ENCODE assay signal across 20 mouse cellular contexts in the genomic region with DNA sequence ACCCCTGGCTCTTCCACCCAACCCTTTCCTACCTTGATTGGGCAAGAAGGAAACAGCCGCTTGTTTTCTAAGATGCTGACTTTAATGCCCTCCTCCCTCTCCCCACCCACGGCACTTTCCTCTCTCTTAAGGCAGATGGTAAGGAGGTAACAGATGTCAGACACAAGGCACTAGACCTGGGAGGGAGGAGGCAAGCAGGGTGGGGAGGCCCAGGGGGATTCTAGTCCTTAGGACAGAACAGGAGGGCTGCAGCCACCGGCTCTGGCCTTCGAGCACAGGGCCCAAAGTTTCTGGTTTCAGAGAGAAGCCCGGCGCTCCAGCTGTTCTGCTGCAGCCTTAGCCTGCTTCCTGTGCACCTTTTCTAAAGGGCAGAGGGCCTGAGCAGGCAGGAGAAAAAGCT.
DNase-seq lines count a peak whose midpoint lies in the region; ATAC-seq lines count a peak whose summit lies in the region.
"Had no signal": no experiment of that assay in that cellular context is flagged by ENCODE, and none has a peak within 500 bp of the region (broad histone marks: within the 10 kb centered on the region; RNA-seq: fewer than 3 reads in every experiment).

No protein-coding gene starts in this region.

- H3K27me3 ChIP-seq in hindbrain, embryonic 10.5 days (ENCODE audit: insufficient read depth, poor library complexity, severe bottlenecking): peaks cover 7% of the 10 kb centered on the region; the same call in 1 of the 2 replicates
- H3K27me3 ChIP-seq in hindbrain, embryonic 16.5 days (replicated peaks; ENCODE audit: control insufficient read depth, insufficient read depth, low read length): no peaks in the 10 kb centered on the region; the same call in 1 of the 2 replicates
- no peaks in the 10 kb centered on the region for H3K27me3 ChIP-seq in midbrain, embryonic 12.5 days
- no peaks in the 10 kb centered on the region for H3K27me3 ChIP-seq in midbrain, embryonic 16.5 days (ENCODE audit: control insufficient read depth, insufficient read depth, low read depth, low read length)
- no peaks in the 10 kb centered on the region for H3K27me3 ChIP-seq in embryonic facial prominence, embryonic 11.5 days (ENCODE audit: control insufficient read depth, insufficient read depth, low read length)
- no peaks in the 10 kb centered on the region for H3K27me3 ChIP-seq in limb, embryonic 12.5 days
- H3K27me3 ChIP-seq: lung, embryonic 15.5 days had no signal

- peaks cover 40% of the 10 kb centered on the region for H3K4me1 ChIP-seq in hindbrain, embryonic 10.5 days (replicated peaks)
- H3K4me1 ChIP-seq in hindbrain, embryonic 16.5 days (ENCODE audit: control insufficient read depth, insufficient read depth, low read depth, low read length): no peaks in the 10 kb centered on the region
- H3K4me1 ChIP-seq in midbrain, embryonic 12.5 days: peaks cover 27% of the 10 kb centered on the region
- H3K4me1 ChIP-seq in midbrain, embryonic 16.5 days (ENCODE audit: control insufficient read depth, insufficient read depth, low read length): no peaks in the 10 kb centered on the region
- H3K4me1 ChIP-seq in embryonic facial prominence, embryonic 11.5 days (ENCODE audit: control insufficient read depth, insufficient read depth, low read length): no peaks in the 10 kb centered on the region
- peaks cover 17% of the 10 kb centered on the region for H3K4me1 ChIP-seq in limb, embryonic 12.5 days (replicated peaks)

- no peaks in the 10 kb centered on the region for H3K36me3 ChIP-seq in hindbrain, embryonic 10.5 days
- H3K36me3 ChIP-seq in hindbrain, embryonic 16.5 days (ENCODE audit: control insufficient read depth, insufficient read depth, low read length): no peaks in the 10 kb centered on the region
- no peaks in the 10 kb centered on the region for H3K36me3 ChIP-seq in midbrain, embryonic 12.5 days
- H3K36me3 ChIP-seq in midbrain, embryonic 16.5 days (ENCODE audit: control insufficient read depth, insufficient read depth, low read length): no peaks in the 10 kb centered on the region
- H3K36me3 ChIP-seq in embryonic facial prominence, embryonic 11.5 days (replicated peaks; ENCODE audit: control insufficient read depth, insufficient read depth, low read depth, low read length): no peaks in the 10 kb centered on the region
- H3K36me3 ChIP-seq in limb, embryonic 12.5 days: no peaks in the 10 kb centered on the region
- H3K36me3 ChIP-seq: G1E; heart, embryonic 15.5 days; lung, embryonic 15.5 days had no signal

- WGBS in hindbrain, embryonic 10.5 days: 51% methylated on average over 6 of the region's 6 CpGs
- WGBS in hindbrain, embryonic 16.5 days: 41% methylated on average over 5 of the region's 6 CpGs
- 57% methylated on average over 6 of the region's 6 CpGs for WGBS in midbrain, embryonic 12.5 days
- 48% methylated on average over 6 of the region's 6 CpGs for WGBS in midbrain, embryonic 16.5 days
- 43% methylated on average over 6 of the region's 6 CpGs for WGBS in embryonic facial prominence, embryonic 11.5 days
- WGBS in limb, embryonic 12.5 days: 25% methylated on average over 6 of the region's 6 CpGs

- no peak overlapping the region for H3K4me2 ChIP-seq in hindbrain, embryonic 16.5 days (ENCODE audit: low read length)
- H3K4me2 ChIP-seq in midbrain, embryonic 12.5 days (replicated peaks): no peak overlapping the region
- no peak overlapping the region for H3K4me2 ChIP-seq in midbrain, embryonic 16.5 days (ENCODE audit: low read length)
- H3K4me2 ChIP-seq in embryonic facial prominence, embryonic 11.5 days (ENCODE audit: low read depth, low read length): no peak overlapping the region
- no peak overlapping the region for H3K4me2 ChIP-seq in limb, embryonic 12.5 days
- H3K4me2 ChIP-seq: heart, embryonic 15.5 days; lung, embryonic 15.5 days had no signal

- H3K9ac ChIP-seq in hindbrain, embryonic 16.5 days (ENCODE audit: low read depth, low read length): no peak overlapping the region
- H3K9ac ChIP-seq in midbrain, embryonic 12.5 days (replicated peaks): no peak overlapping the region
- H3K9ac ChIP-seq in midbrain, embryonic 16.5 days (ENCODE audit: low read depth, low read length): no peak overlapping the region
- H3K9ac ChIP-seq in embryonic facial prominence, embryonic 11.5 days (replicated peaks; ENCODE audit: low read length): no peak overlapping the region
- no peak overlapping the region for H3K9ac ChIP-seq in limb, embryonic 12.5 days (replicated peaks)
- H3K9ac ChIP-seq: heart, embryonic 15.5 days; liver, embryonic 14.5 days; lung, embryonic 15.5 days had no signal

- H3K27ac ChIP-seq in hindbrain, embryonic 10.5 days: peak overlapping the region; percentile 66
- no peak overlapping the region for H3K27ac ChIP-seq in hindbrain, embryonic 16.5 days (ENCODE audit: low read depth, low read length)
- H3K27ac ChIP-seq in midbrain, embryonic 12.5 days (replicated peaks): peak overlapping the region; percentile 26; the same call in 1 of the 2 replicates
- no peak overlapping the region for H3K27ac ChIP-seq in midbrain, embryonic 16.5 days (ENCODE audit: low read length)
- H3K27ac ChIP-seq in embryonic facial prominence, embryonic 11.5 days (replicated peaks; ENCODE audit: low read depth, low read length): no peak overlapping the region
- H3K27ac ChIP-seq in limb, embryonic 12.5 days: peak overlapping the region; percentile 50; the same call in 1 of the 2 replicates
- H3K27ac ChIP-seq: heart, adult 2 months; heart, embryonic 15.5 days; left cerebral cortex, adult 2 months; liver, embryonic 14.5 days; lung, embryonic 15.5 days had no signal

- no peaks in the 10 kb centered on the region for H3K9me3 ChIP-seq in hindbrain, embryonic 10.5 days
- H3K9me3 ChIP-seq in hindbrain, embryonic 16.5 days (ENCODE audit: control insufficient read depth, low read length): no peaks in the 10 kb centered on the region
- H3K9me3 ChIP-seq in midbrain, embryonic 12.5 days: no peaks in the 10 kb centered on the region
- no peaks in the 10 kb centered on the region for H3K9me3 ChIP-seq in midbrain, embryonic 16.5 days (replicated peaks; ENCODE audit: control insufficient read depth, low read length, poor library complexity, severe bottlenecking)
- no peaks in the 10 kb centered on the region for H3K9me3 ChIP-seq in embryonic facial prominence, embryonic 11.5 days (replicated peaks; ENCODE audit: control insufficient read depth, low read length)
- no peaks in the 10 kb centered on the region for H3K9me3 ChIP-seq in limb, embryonic 12.5 days
- H3K9me3 ChIP-seq: G1E; heart, embryonic 15.5 days; lung, embryonic 15.5 days had no signal

- no peak for DNase-seq in hindbrain, embryonic 10.5 days (ENCODE audit: low spot score)
- DNase-seq in embryonic facial prominence, embryonic 11.5 days (ENCODE audit: low spot score): peak; percentile 11
- DNase-seq in adrenal gland, adult 8-10 months: no peak
- no peak for DNase-seq in left cerebral cortex, postnatal 10 days (ENCODE audit: extremely low spot score in 1 of 2, low spot score in 2 of 2)
- DNase-seq: gastrocnemius, postnatal 14 days; heart, adult 2 months; kidney, adult 11 months; kidney, postnatal 14 days; right cerebral cortex, postnatal 25 days; thymus, adult 2 months had no signal

- intact Hi-C loops in left cerebral cortex, postnatal 10 days (cut with DNase I): no loop called here

- H3K4me3 ChIP-seq in hindbrain, embryonic 10.5 days: no peak overlapping the region
- no peak overlapping the region for H3K4me3 ChIP-seq in hindbrain, embryonic 16.5 days (ENCODE audit: low read length)
- no peak overlapping the region for H3K4me3 ChIP-seq in midbrain, embryonic 12.5 days
- no peak overlapping the region for H3K4me3 ChIP-seq in midbrain, embryonic 16.5 days (ENCODE audit: low read depth, low read length)
- H3K4me3 ChIP-seq in embryonic facial prominence, embryonic 11.5 days (ENCODE audit: low read depth, low read length): no peak overlapping the region
- no peak overlapping the region for H3K4me3 ChIP-seq in limb, embryonic 12.5 days (replicated peaks)
- H3K4me3 ChIP-seq: heart, adult 2 months; heart, embryonic 15.5 days; left cerebral cortex, adult 2 months; lung, embryonic 15.5 days had no signal

- no peak for ATAC-seq in hindbrain, embryonic 16.5 days
- ATAC-seq in midbrain, embryonic 12.5 days (ENCODE audit: low FRiP score, low read depth): no peak
- no peak for ATAC-seq in midbrain, embryonic 16.5 days
- no peak for ATAC-seq in embryonic facial prominence, embryonic 11.5 days (replicated peaks; ENCODE audit: insufficient number of reproducible peaks, low FRiP score, low TSS enrichment, low read depth)
- no peak for ATAC-seq in limb, embryonic 12.5 days (ENCODE audit: insufficient number of reproducible peaks, insufficient read depth, low FRiP score, low TSS enrichment, low read depth)
- ATAC-seq: activated CD4-positive, CD25-positive, alpha-beta regulatory T cell, adult 4 months had no signal

Comparison
In these comparisons a context has a peak if more than half of its experiments do, and no peak if none do; other contexts are left out.
1. H3K27ac ChIP-seq: peak in hindbrain, embryonic 10.5 days (single experiment), midbrain, embryonic 12.5 days (single experiment) and limb, embryonic 12.5 days (single experiment); none in hindbrain, embryonic 16.5 days (single experiment), midbrain, embryonic 16.5 days (single experiment) and embryonic facial prominence, embryonic 11.5 days (single experiment).